Mouse (Mus musculus): ENCODE measurements at regions not wholly inside any gene's neighbourhood (a gene's known extent, or its start where the extent isn't known, plus 50 kb on each side); places are given as distances from the start of the nearest gene placed in this dataset.

DNA sequence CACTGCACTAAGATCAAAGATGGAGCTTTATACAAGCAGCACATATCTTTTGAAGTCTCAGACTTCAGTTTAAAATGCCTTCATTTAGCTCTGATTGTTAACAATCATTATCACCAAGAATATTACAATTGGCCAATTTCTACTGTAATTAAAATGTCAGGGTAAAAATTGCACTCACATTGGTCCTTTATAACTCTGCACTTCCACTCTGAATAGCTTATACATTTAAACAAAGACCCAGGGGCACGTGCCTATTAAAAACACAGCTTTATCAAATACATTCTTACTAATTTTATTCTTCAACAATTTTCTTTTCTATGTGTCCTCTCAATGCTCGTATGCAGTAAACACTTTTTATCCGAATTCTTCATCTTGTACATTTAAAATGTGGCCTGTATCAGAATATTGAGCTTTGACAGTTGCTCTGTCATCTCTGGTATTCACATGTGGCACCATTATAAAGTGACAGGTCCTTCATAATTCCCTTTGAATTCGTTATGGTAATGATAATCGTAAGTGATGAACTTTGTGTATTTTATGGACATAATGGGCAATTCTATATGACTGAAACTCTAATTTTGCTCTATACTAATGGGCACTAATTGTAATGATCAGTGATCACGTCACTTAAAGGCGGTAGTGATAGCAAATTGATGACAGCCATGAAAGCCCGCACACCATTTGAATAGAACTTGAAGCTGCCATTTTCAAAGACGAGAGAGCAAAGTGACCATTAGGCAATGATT, 486.4 kb upstream of the Pbx1 start:
- intact Hi-C loops (cut with DNase I) = no loop called here
- no peak for DNase-seq

- intact Hi-C loops (cut with DNase I) = no loop called here
- DNase-seq = no peak
Measured at GRCm38 (mm10) chr1:168908684-168909175, 476.7 kb upstream of the Pbx1 start.

GRCm38 (mm10) chr1:168908192-168908591, 476.1 kb upstream of the Pbx1 start:
- no peak for DNase-seq
- intact Hi-C loops (cut with DNase I) = no loop called here

DNA sequence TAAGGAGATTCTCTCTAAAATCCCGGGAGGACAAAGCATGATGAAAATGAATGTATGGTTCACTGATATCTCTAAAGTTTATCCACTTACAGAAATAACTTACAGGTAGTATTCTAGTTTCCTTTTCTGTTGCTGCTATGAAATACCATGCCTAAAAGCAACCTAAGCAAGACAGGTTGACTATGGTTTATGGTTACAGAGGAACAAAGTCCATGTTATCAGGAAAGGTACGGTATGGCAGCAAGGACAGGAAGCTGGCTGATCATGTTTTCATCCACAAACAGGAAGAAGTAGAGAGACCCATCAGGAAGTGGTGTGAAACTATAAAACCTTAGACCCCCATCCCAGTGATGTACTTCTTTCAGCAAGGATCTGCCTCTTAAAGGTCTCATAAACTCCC, 466.4 kb upstream of the Pbx1 start:
- DNase-seq = no peak
- intact Hi-C loops (cut with DNase I) = no loop called here

DNA sequence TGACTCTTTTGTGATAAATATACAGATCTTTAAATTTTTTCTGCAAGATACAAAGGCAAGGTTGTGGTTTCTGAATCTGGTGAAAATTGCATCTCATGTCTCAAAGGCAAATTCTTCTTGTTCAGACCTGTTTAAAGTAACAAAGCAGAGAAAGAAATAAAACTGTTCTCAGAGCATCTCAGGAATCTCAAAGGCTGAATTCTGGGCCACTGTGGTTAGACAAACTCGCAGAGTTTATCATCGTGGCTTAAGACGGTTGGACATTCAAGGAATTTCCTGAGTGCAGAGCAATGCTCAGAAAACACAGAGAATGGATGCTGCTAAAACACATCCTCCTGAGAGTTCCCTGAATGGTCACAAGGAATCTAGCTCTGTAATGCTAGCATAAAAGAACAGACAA, 429.5 kb upstream of the Pbx1 start:
- no peak for DNase-seq
- intact Hi-C loops (cut with DNase I) = no loop called here

GRCm38 (mm10) chr1:168823184-168823583, 391.1 kb upstream of the Pbx1 start:
- no peak for DNase-seq
- intact Hi-C loops (cut with DNase I) = no loop called here

GRCm38 (mm10) chr1:168818381-168818780, 386.3 kb upstream of the Pbx1 start:
- intact Hi-C loops (cut with DNase I) = no loop called here

DNA sequence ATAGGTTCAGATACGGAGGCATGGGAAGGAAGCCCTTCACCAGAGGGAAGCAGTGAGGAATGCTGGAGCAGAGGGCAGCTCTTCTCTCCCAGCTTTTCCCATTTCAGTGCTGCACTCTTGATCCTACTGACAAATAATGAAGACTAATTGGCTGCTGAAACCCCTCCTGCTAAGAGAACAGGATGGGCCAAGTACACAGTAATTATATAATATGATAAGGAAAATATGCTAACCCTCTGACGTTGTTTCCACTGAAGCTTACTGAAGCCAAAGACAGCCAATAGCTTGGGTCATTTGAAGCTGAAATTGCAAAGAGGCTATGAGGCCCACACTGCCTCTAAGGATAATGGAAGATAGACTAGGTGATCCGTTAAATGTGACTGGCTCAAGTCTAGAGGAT, 375.0 kb upstream of the Pbx1 start:
- intact Hi-C loops (cut with DNase I) = no loop called here
- DNase-seq = no peak

More at GRCm38 (mm10) chr1:168818381-168818780, 386.3 kb upstream of the Pbx1 start:
- peak; percentile 5 for DNase-seq

GRCm38 (mm10) chr1:168805442-168805841, 373.4 kb upstream of the Pbx1 start:
- intact Hi-C loops (cut with DNase I) = no loop called here
- DNase-seq = no peak

- intact Hi-C loops (cut with DNase I) = no loop called here
- DNase-seq = no peak
Measured at GRCm38 (mm10) chr1:168801046-168801445, 369.0 kb upstream of the Pbx1 start.

- intact Hi-C loops (cut with DNase I) = no loop called here
- DNase-seq = no peak
Measured at GRCm38 (mm10) chr1:168786731-168787130, 354.7 kb upstream of the Pbx1 start.

GRCm38 (mm10) chr1:168783851-168784250, 351.8 kb upstream of the Pbx1 start:
- DNase-seq = no peak
- intact Hi-C loops (cut with DNase I) = no loop called here

- intact Hi-C loops (cut with DNase I) = no loop called here
- no peak for DNase-seq
Measured at GRCm38 (mm10) chr1:168764368-168764895, 332.4 kb upstream of the Pbx1 start.

DNA sequence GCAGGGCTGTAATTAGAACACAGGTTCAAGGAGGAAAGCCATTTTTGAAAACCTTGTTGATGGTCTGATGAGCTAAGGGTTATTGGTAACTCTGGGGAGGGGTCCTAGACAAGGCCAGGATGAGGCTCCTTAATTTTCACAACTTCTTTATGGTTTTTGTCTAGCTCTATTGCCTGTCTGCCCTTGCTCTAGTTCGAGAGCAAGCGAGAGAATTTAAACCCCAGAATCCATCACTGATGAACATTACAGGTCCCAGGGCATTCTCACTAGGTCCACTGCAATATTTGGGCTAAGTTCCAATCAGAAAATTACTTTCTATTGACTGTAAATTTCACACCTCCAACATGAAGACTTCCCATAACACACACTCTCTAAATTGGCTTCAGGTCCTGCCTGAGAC, 329.0 kb upstream of the Pbx1 start:
- intact Hi-C loops (cut with DNase I) = no loop called here
- no peak for DNase-seq

GRCm38 (mm10) chr1:168760239-168760638, 328.2 kb upstream of the Pbx1 start:
- intact Hi-C loops (cut with DNase I) = no loop called here
- peak; percentile 3 for DNase-seq

GRCm38 (mm10) chr1:168758835-168759234, 326.8 kb upstream of the Pbx1 start:
- DNase-seq = no peak
- intact Hi-C loops (cut with DNase I) = no loop called here

DNA sequence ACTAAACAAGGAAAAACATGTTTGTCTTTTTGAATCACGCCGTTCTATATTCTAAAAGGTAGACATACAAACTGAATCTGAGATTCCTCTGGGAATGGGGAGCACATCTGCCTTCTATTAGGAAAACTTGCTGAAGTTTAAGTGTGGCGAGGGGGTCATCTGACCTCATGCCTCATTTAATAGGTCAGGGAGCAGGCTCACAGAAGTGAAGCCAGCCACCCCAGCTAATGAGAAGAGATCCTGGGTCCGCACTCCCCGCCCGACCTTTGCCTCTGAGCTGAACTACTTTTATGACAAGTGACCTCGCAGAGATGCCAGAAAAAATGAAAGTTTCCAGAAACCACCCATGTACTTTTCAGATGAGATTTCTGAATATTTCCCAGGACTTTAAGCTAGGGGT, 322.1 kb upstream of the Pbx1 start:
- intact Hi-C loops (cut with DNase I) = no loop called here
- DNase-seq = no peak

DNA sequence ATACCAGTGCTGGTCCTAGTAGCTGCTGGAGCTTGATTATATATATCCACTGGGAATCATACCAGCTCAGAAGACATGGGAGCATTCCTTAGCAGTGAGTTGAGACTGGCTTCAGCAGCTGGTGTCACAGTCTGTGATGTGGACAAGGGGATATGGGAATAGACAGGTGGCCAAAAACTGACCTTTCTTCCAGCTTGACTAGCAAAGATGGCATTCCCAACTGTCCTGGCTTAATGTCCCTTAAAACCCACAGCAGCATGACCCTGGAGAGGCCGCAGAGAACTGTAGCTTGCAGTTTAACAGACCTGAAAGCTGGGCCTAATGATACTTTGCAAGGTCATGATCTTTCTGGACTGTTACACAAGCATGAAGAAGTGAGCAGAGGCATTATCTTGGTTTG, 311.4 kb upstream of the Pbx1 start:
- no peak for DNase-seq
- intact Hi-C loops (cut with DNase I) = no loop called here

DNA sequence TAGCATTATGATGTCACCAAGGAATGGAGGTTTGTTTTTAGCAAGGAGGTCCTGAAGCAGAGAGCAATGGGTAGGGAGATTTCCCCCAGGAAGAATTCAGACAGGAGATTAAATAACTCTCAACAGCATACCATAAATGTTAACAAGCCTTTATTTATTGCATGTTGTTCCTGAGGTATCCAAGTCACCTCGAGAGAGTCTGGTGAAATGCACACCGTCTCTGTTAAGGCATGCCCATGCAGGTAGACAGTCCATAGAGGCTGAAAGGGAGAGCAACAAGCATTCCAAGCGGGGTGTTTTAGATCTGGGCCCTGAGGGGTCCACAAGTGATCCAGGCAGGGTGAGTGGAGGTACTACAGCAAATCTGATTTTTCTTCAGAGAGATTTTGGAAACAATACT, 305.9 kb upstream of the Pbx1 start:
- intact Hi-C loops (cut with DNase I) = no loop called here
- no peak for DNase-seq

DNA sequence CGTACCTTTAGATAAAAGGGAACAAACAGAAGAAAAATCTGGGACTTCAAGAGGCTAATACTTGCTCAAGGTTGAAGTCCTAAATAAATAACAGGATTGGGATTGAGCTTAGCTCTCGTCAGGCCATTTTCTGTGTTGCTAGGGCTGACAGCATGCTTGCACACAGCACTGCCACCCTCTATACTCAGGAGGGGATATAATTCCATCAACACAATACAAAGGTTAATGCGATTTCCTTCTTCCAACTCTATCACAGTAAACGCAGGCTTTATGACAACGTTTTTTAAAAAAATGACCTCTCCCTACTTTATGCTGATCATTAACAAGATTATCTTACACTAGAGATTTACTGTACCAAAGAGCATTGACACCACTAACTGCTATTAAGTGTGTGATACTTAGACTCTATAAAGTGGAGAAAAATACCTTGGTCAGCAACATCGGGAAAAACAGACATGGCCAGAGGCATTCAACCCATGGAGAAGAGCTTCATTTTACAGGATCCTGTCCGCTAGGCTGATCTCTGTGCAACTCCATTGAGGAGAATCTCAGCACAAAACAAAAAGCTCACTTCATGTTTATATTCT, 305.3 kb upstream of the Pbx1 start:
- intact Hi-C loops (cut with DNase I) = no loop called here
- no peak for DNase-seq

DNA sequence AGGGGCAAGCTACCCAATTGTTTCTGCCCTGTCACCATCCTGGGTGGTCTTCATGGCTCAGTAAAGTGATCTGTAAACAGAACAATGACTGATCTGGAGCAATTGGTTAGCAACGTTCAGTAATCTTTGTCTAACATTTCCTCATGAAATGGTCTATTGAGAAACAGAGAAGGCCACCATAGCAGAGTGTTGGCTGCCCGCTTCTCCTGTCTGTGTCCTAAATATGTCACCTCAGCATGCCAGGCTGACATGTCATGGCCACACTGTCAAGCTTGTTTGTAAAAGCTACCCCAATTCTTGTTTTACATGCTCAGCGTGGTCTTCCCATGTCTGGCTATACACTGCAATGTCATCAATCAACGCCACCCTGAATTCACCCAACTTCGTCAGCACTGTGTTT, 301.0 kb upstream of the Pbx1 start:
- intact Hi-C loops (cut with DNase I) = no loop called here

GRCm38 (mm10) chr1:168709836-168710235, 277.8 kb upstream of the Pbx1 start:
- no peak for DNase-seq
- intact Hi-C loops (cut with DNase I) = no loop called here

More for the DNA sequence above, 301.0 kb upstream of the Pbx1 start:
- no peak for DNase-seq
